Mouse (Mus musculus): Measurements from ENCODE around the gene Kif24.

The Kif24 gene

DNA sequence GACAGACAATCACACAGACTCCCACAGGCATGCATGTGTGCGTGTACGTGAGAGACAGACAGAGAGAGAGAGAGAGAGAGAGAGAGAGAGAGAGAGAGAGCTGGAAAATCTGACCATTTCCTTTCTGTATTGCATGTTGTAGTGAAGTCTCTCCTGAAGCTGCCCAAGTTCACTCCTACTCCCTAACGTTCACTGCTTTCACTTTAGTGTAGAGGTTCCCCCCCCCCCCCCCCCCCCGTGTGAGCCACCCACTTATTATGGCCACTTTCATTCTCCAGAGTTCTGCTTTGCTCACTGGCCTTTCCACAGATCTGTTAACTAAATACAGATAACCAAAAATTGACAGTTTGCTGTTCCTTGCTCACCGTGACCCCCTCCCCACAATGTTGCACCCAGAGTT is 116.8 kb downstream of the Kif24 start:
- no peak for DNase-seq (ENCODE audit: low spot score in 2 of 2)

DNA sequence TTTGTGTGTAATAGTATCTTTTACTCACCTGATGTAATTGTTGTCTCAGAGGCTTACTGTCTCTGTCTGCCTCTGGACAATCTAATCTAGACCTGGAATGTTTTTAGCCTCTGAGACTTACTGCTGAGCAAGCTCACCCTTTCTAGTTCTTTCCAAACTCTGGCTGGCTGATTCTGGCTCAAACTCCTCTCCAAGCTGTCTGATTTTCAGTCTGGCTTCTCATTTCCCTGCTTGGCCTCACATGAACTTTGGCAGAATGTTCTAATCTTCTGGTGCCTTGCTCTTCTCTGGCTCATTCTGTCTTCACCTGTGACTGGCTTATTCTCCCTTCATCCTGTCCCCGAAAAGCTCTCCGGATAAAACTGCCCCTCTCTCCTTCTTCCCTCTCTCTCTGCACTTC is 118.7 kb downstream of the Kif24 start:
- DNase-seq (ENCODE audit: low spot score in 2 of 2): peak in 1 of 2 experiments; percentile 32

- no peak for DNase-seq (ENCODE audit: low spot score in 2 of 2)
Observed at GRCm38 (mm10) chr4:41340912-41341550, 123.7 kb downstream of the Kif24 start.

All from right cerebral cortex, postnatal 10 days (tissue).